Mouse (Mus musculus): ENCODE data around the gene Stxbp5.

The Stxbp5 gene

DNA sequence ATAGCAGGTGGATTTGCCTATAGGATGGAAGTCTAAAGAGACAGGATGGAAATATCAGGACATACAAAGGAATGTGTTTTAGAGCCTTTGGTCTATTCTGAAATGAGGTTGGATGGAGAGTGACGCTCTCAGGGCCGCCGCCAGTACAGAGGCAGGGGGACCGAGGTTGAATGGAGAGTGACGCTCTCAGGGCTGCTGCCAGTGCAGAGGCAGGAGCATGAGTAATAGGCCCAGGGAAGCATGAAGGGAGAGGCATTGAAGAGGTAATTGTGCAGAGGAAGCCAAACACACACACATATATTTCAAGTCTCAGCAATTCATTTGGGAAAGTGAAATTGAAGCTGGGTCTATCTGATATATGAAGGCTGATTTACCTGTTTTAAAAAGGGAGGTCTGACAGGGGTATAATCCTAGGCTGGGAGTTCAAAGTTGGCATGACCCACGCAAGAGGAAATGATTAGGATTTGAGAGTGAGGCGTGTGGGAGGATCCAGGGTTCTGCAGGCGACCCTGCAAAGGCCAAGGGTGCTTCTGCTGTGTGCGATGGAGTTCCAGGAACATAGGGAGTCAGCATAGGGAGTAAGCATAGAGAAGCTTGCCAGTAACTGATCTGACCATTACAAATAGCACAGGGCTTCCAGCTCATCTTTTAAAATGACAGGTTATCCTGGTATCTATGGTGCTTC, 168.7 kb downstream of the Stxbp5 start:
- DNase-seq = no peak

DNA sequence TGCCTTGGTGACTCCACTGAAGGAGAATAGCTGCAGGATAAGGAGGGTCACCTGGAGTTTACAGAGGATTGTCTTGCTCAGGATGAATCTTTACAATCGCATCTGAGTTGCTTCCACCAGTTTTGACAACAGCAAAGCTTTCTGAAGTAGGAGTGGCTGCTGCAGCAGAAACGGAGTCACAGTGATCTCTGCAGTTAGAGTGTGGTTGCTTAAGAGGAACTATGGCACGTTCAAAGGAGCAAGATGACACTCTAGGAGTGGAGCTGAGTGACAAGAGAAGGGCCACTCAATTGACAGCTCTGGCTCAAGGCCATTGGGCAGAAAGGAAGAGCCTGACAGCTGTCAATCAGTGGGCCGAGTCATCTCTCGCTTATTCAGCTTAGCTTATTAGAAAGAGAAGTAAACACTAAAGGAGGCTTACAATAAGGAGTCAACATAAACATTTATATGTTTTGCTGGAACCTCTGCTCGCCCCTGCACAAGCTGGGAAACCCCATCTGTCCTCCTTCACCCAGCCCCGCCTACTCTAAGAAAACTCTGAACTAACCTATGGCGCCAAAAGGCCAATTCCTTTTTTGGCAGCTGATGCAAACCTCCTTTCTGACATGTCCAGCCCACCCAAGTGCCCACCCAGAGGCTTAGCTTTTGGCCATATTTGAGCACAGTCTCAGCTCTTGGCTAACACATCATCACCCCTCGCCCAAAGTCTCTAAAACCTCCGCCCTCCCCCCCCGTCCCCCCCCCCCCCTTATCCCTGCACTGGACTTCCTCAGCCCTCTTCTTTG, 178.2 kb downstream of the Stxbp5 start:
- no peak for DNase-seq

DNA sequence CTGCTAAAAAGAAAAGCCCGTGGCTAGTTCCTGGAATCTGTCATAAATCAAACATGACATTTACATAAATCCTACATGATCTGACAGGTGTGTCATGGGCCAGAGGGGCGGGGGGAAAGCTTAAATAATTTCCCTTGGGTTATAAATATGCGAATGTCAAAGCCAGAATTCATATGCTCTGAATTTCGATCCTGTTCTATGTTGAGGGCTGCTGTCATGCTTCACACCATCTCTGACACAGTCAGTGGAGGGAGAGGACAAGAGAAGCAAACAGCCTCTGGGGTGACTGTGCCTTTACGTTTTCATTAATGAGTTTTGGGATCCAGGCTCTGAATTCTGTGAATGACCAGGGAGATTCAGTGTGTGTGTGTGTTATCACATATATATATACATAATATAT, 180.9 kb downstream of the Stxbp5 start:
- DNase-seq = no peak

DNA sequence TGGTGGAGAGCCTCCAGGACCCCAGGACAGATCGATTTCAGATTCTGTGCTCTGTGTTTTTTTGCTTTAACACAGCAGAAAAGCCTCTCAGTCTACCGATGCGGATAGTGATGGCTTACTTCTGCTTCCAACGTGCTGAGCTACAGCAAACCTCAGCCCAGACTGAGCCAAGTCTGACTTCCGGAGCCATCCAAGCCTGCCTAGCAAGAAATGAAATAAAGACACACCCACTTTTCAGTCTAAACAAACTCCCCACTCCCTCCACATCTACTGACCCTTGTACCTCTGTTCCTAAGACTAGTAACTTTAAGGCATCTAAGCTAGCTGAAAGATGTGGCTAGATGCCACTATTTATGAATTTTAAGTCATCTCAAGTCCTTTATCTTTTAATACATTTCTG, 182.8 kb downstream of the Stxbp5 start:
- no peak for DNase-seq

Measured in thymus, adult 18-20 months (tissue).